Mouse (Mus musculus): ENCODE results near the gene Gas2l1.

Gas2l1 gene

GRCm38 (mm10) chr11:5064282-5065055 lies 658 bp downstream of the Gas2l1 start:
- peak; percentile 69 for DNase-seq (ENCODE audit: low read depth)

DNA sequence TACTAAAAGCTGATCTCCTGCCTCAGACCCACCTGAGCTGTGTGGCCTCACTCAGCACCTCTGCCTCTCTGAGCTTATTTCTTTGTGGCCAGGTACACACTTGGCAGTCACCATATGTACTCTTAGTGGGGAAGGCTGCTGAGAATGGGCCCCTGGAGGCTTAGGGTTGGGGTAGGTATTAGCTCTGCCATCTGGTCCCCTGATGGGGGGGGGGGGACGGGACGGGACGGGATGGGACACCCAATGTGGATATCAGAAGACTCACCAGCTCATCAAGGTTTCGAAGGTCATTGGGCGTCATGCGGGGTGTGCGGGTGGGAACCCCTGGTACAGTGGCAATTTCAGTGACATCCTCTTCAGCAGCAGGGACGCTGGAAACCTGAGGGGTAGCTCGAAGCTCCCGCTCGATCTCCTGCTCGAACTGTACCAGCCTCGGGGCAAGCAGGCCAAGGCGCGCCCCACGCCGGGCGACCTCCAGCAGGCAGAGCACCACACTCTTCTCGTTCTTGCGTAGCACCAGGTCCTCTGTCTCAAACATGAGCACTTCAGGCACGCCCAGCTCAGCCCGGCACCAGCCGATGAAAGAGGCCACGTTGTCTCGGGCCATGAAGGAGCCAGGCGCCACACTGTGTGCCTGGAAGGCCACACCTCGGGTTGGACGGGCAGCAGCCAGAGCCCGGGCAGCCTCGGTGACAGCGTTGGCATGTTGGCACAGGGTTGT lies 1.4 kb downstream of the Gas2l1 start:
- DNase-seq (ENCODE audit: low read depth): peak; percentile 41

DNA sequence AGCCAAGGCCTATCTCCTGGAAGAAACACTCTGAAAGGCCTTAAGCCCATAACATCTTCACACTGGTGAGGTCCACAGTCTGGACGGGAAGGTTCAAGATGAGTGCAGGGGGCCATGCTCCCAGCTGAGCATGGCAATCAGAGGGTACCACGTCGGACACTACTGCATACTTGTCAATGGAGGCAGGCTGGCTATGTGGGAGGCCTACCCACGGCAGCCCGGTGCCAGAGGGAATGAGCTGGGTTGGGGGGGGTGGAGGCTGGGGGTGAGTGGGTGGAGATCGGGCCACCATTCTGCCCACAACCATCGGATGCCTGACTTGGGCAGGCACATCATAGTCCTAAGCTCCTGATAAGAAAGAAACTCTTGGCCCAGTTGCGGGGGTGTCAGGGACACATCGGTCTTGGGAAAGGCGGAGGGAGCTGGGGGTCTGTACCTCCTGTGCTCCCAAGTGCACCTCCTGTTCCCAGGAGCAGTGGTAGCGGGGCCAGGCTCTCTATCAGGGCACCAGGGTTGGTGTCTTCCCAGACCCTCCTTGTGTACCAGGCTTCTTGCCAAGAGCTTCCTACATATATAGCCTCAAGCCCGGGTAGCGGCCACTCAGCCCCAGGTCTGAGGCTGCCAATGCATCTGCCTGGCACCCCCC lies 2.1 kb downstream of the Gas2l1 start:
- no peak for DNase-seq (ENCODE audit: low read depth)

DNA sequence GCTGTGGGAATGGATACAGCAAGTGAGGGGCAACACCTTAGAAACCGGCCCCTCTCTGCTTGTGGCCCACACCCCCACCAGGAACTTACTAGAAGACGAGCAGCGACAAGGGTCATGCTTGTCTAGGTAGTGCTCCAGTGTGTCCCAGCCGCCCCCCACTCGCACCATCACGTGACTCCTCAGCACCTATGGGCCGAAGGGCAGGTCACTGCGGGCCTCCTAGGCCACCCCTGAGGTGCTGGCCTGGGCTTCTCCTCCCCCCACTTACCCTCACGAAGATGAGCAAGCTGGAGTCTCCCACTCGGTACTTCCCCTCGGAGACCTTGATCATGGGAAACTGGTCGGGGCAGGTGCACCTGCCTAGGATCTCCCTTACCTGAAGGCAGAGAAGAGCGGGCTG lies 2.8 kb downstream of the Gas2l1 start:
- peak; percentile 55 for DNase-seq (ENCODE audit: low read depth)

- peak; percentile 93 for DNase-seq (ENCODE audit: low read depth)
Measured at GRCm38 (mm10) chr11:5061413-5062139, 3.6 kb downstream of the Gas2l1 start.

DNA sequence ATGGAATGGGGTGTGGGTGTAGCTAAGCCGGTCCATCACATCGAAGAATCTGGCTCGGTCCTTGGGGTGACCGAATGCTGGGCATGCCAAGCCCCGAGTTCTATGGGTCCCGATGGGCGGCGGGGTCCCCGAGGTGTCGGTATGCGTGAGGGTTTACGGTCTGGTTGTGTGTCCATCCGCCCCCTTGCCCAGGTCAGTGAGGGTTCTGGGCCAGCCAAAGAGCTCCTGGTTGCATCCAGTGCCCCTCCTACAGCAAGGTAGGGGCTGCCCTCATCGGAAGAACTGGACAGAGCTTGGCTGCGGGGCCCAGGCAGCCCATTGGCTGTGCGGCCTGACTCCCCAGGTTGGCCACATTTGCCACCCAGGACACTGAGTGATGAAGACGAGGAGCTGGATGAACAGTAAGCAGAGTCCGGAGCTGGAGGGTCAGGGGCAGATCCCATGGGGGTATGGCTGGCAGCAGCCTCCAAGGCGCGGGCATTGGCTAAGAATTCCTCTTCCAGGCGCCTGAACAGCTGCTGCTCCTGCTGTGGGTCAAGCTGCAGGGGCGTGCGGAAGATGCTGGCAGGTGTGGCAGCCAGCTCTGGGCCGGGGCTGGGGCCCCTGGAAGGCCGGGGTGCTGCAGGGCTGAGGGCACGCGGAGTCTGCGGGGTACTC lies 4.2 kb downstream of the Gas2l1 start:
- no peak for DNase-seq (ENCODE audit: low read depth)

GRCm38 (mm10) chr11:5059704-5060156 lies 5.4 kb downstream of the Gas2l1 start:
- peak; percentile 78 for DNase-seq (ENCODE audit: low read depth)

DNA sequence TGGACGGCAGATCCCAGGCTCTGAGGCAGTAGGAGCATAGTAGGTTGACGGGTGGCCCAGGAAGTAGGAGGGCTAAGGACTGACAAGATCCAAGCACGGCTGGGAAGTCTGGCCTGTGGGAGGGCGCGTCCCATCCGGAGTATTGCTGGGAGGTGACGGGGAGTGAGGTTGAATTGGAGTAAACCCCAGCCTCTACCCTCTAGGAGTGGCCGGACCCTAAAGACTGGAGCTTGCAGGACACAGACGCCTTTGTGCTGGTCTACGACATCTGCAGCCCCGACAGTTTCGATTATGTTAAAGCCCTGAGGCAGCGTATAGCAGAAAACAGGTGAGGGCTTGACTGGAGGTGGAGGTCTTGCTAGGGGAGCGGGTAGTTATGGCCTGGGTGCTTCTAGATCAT lies 5.9 kb downstream of the Gas2l1 start:
- DNase-seq (ENCODE audit: low read depth): no peak

DNA sequence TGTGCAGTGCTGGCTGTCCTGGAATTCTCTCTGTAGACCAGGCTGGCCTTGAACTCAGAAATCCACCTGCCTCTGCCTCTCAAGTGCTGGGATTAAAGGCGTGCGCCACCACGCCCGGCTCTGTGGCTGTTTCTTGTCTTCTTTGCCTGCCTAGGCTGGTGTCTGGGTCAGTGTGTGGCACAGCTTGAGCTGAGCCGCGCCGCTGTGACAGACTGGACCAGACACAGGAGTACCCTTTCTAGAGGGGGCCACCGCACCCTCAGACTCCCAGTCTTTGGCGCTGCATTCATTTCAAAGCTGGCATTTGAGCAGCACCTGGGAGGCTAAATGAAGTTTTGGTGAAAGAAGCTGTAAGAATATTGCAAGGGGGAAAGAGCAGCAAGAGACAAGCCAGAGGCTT lies 6.3 kb downstream of the Gas2l1 start:
- peak; percentile 39 for DNase-seq (ENCODE audit: low read depth)

- DNase-seq (ENCODE audit: low read depth): peak; percentile 65
Measured at GRCm38 (mm10) chr11:5057856-5058641, 7.1 kb downstream of the Gas2l1 start, which contains the start of gene Rasl10a. Gene Rasl10a (plus strand): TSS chr11:5058128.

DNA sequence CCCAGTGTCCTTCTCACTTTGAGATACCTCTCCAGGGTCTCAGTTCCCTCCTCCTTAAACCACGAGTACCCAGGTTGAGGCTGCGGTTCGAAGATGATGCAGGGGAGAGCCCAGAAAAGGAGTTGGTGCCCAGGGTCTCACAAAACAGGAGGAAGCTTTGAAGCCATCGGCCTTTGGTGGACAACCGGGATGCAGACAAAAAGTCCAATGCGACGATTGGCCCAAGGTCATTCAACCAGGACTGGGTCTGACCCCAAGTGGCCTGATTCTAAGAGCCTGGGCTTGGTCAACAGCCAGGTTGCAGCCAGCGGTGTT lies 7.6 kb downstream of the Gas2l1 start:
- DNase-seq (ENCODE audit: low read depth): no peak

DNA sequence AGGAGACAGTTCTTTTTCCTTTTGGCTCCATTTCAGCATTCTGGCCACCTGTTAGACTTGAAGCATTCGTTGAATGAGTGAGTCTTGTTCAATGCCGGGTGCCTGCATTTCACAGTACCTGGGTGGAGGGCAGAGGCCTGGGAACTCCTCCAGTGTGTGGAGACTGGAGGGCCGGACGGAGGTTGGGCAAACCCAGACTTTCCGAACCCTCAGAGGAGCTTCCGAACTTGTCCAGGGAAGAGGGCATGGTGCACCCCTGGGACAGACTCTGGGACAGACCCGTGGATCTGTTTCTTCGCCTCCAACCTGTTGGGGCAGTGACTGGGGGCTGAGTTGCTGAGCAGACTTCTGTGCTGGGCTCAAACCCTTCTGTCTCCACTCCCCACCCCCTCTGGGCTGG lies 8.1 kb downstream of the Gas2l1 start:
- no peak for DNase-seq (ENCODE audit: low read depth)

DNA sequence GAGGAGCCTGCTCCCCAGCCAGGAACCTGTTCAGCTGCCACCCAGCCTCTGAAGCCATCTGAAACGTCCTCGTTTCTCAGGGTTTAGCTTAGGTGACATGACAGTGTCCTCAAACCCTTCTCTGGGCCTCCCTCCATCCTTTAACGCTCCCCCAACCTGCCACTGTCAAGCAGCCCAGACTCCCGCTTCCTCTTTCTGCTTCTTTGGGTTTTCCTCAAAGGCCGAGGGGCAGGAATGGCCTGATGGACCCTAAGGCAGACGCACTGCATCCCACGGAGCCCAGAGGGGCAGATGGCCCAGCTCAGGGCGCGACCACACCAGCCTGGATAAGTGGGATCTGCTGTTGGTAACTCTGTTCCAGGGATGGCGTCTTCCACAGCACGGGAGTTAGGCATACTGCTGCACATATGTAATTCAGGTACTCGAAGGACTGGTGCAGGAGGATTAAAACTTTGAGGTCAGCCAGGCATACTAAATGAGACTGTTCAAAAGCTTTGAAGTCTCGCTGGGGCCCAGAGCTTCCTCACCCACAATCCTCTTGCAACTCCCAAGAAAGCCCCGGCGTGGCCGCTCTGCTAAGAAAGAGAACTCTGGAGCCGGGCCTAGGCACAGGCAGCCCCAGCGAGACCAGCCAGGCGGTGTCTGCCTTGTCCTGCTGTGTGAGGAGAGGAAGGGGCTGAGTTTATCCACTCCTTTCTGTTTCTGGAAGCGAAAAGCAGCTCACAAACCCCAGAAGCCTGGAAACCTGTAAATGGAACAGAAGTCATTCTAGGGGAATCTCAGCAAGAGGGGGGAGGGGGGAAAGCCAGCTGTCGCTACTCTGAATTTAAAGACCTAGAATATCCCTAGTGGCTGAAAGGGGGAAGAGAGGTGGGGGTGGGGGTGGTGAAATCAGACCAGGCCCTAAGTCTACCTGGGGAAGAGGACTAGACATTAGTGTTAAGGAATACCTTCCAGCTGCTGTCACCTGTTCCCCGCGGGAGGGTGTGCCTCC lies 8.9 kb downstream of the Gas2l1 start:
- DNase-seq (ENCODE audit: low read depth): no peak

- DNase-seq (ENCODE audit: low read depth): no peak
Measured at GRCm38 (mm10) chr11:5054874-5055273, 10.3 kb downstream of the Gas2l1 start.

- DNase-seq (ENCODE audit: low read depth): no peak
Measured at GRCm38 (mm10) chr11:5054151-5054550, 11.0 kb downstream of the Gas2l1 start.

DNA sequence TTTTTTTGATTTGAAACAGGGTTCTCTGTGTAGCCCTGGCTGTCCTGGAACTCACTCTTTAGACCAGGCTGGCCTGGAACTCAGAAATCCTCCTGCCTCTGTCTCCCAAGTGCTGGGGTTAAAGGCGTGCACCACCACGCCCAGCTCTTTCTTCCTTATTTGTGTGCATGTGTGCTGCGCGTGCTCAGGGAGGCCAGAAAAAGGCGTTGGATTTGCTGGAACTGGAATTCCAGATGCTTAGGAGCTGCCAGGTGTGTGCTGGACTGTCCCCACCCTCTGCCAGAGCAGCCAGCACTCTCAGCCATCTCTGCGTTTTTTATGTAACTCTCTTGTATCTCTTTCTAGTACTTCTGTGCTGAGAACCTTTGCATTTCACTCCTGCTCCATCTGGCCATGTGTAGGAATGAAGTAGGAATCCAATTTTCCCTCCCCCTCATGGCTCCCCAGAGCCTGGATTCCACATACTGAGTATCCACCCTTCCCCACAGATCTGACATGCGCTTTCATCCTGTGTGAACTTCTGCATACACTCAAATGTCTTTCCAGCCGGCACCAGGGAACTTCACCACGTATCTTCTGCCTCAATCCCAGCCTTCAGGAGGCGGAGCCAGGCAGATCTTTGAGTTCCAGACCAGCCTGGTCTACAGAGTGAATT lies 12.8 kb downstream of the Gas2l1 start:
- DNase-seq (ENCODE audit: low read depth): no peak

DNA sequence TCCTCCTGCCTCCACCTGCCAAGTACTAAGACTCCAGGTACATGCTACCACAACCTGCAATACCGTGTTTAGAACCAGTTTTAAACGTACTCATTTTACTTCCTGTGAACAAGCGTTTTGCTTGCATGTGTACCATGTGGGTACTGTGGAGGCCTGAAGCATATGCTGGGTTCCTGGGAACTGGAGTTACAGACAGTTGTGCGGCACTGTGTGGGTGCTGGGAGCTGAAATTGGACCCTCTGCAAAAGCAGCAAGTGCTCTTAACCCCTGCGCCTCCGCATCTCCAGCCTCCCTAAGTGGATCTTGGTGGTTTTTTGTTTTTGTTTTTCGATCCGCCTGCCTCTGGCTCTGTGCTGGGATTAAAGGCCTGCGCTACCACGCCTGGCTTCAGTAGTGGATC lies 13.5 kb downstream of the Gas2l1 start:
- no peak for DNase-seq (ENCODE audit: low read depth)

DNA sequence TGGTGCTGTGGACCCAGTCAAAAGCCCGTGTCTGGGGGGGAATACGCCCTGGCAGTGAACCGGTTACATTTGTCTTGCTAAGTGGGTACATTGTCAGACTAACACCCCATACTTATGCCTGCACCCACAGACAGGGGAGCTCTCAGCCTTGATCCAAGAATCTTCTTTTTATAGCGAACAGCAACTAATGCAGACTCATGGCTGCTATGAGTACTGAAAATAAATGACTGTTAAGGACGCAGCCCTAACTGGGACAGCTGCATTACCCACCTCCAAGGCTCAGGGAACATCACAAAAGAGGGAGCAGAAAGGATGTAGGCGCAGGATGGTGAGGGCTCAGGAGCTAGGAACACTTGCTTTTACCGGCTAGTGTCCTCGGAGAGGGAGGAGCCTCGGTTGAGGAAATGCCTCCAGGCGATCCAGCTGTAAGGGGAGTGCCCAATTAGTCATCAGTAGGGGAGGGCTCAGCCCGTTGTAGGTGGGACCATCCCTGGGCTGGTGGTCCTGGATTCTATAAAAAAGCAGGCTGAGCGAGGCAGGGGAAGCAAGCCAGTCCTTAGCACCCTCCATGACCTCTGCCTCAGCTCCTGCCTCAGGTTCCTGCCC lies 18.7 kb downstream of the Gas2l1 start:
- DNase-seq (ENCODE audit: low read depth): no peak
